Mouse (Mus musculus) brain, embryonic 14.5 days (tissue): ENCODE measurements at regions not wholly inside any gene's neighbourhood (a gene's known extent, or its start where the extent isn't known, plus 50 kb on each side); places are given as distances from the start of the nearest gene placed in this dataset.

ENCODE experiments used
- DNase-seq: peaks from one replicate; pipeline ENCODE4 v3.0.0-alpha.2; 2011; ENCODE audit warnings: low read depth
- CTCF ChIP-seq: fragments of 200-500 bp; IDR thresholded peaks from 2 replicates; pipeline ENCODE4 v1.5.1; 2012; ENCODE audit warnings: inconsistent platforms, mild to moderate bottlenecking, moderate library complexity, borderline replicate concordance; ENCODE audit not compliant: insufficient read depth, insufficient read length; ENCODE audit errors: extremely low read depth
- POLR2A ChIP-seq: fragments of 200-500 bp; IDR thresholded peaks from 2 replicates; pipeline ENCODE4 v1.6.1; 2012; ENCODE audit warnings: mild to moderate bottlenecking, inconsistent platforms, borderline replicate concordance; ENCODE audit not compliant: poor library complexity, insufficient read depth, insufficient read length, severe bottlenecking; ENCODE audit errors: extremely low read depth

- peak; percentile 92 for DNase-seq
- TF ChIP-seq POLR2A (no peak), CTCF (peak; percentile 88)
Measured at GRCm38 (mm10) chr2:117438586-117439371, 96.0 kb upstream of the Rasgrp1 start.

DNA sequence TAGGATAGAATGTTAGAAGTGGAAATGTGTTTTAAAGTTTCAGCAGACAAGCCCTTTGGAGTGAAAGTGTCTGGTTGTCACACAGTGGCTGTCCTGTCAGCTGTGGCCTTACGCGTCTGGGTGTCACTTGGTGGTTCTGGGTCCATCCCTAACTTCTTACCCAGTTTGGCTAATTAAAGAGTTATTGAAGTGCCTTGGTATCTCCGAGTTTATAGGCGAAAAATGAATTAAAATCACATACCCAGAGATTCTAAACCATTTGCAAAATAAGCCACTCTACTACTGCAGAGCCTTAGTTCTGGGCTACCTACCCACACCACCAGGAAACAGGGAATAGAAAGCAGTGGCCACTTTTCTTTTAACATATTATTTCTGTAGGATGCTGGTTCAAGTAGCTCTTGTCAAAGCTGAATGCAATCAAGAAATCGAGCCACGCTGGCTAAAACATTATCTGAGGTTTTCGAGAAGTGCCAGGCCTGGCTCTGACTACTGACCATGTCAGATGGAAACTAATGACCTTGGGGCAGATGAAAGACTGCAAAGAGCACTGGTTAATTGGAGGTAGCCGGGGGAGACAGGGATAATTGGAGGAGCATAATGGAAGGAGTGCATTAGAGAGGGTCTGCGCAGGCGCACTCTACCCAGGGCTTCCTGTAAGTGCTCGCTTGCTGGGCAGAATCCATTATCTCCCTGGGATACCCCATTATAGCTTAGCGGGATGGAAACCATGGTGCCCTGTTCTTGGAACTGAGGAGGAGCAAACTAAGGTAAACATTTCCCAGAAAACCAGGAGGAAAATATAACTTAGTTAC, 96.8 kb upstream of the Rasgrp1 start:
- TF ChIP-seq POLR2A (no peak), CTCF (no peak)
- peak; percentile 95 for DNase-seq

- no peak for DNase-seq
- TF ChIP-seq CTCF (no peak), POLR2A (no peak)
Measured at GRCm38 (mm10) chr2:117440801-117441281, 98.0 kb upstream of the Rasgrp1 start.

DNA sequence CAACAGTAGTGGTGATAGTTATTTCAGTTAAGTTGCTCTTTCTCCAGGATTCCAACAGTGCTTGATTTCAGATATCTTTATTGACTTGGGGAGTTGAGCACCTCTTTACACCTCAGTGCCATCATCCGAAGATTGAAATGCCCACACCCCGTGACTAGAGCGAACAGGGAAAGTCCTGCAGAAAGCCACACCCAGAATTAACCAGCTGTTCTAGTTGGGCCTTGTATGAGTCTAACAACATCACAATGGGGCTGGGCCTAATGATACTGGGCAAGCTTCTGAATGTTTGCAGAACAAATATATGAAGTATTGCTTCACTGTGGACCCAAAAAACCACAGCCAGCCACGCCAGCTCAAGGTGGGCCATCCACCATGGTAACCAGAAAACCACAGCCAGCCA, 100.1 kb upstream of the Rasgrp1 start:
- no peak for DNase-seq
- TF ChIP-seq POLR2A (no peak), CTCF (no peak)

DNA sequence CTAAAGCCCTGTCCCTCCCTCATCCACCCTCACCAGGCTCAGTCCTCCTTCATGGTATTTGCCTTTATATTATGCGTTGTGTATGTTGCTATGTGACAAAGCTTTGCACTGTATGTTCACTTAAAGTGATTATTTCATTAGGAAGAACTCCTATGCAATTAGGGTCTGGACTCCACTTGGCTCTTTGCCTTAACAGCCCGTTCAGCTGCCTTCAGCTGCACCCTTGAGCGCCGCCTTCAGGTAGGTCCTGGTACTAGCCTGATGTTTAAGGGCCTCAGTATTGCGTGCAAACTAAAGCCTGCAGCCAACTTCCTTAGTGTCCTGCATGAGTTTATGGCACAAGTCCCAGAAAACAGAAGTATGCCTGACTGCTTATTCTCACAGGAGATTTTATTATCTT, 101.9 kb upstream of the Rasgrp1 start:
- DNase-seq = peak; percentile 69

GRCm38 (mm10) chr2:117446876-117447275, 104.1 kb upstream of the Rasgrp1 start:
- no peak for DNase-seq
- TF ChIP-seq POLR2A = no peak
- no peak for TF ChIP-seq CTCF

More for the DNA sequence above, 101.9 kb upstream of the Rasgrp1 start:
- TF ChIP-seq POLR2A (no peak), CTCF (peak; percentile 53)

DNA sequence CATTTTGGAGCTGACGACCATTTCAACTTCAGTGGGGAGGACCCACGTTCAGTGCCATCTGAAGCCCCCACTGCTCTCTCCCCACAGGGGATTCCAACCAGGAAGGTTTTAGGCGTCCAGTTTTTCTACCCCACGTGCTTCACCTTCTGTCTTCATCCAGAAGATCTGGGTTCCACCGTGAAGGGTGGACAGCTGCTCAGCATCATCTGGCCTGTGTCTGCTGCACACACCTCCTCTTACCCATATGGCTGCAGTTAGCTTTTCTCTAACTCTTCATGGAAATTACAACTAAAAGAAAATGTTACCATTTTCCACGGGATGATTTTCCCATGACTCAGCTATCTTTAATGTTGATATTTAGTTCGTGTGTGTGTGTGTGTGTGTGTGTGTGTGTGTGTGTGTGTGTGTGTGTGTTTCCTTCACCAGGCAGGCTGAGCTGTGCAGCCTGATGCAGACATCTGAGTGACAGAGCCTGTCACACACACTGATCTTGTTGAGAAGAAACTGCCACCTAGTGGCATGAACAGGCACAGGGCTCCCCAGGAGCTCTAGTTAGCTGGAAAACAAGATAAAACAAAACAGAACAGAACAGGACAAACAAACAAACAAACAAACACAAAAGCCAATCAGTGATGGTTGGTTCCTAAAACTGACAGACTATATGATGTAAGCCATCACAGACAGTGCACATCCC, 107.5 kb upstream of the Rasgrp1 start:
- DNase-seq = peak; percentile 79
- TF ChIP-seq POLR2A (no peak), CTCF (peak; percentile 76; the same call in 1 of the 2 replicates)

- TF ChIP-seq CTCF (no peak), POLR2A (no peak)
- DNase-seq = no peak
Measured at GRCm38 (mm10) chr2:117451818-117452217, 109.0 kb upstream of the Rasgrp1 start.

DNA sequence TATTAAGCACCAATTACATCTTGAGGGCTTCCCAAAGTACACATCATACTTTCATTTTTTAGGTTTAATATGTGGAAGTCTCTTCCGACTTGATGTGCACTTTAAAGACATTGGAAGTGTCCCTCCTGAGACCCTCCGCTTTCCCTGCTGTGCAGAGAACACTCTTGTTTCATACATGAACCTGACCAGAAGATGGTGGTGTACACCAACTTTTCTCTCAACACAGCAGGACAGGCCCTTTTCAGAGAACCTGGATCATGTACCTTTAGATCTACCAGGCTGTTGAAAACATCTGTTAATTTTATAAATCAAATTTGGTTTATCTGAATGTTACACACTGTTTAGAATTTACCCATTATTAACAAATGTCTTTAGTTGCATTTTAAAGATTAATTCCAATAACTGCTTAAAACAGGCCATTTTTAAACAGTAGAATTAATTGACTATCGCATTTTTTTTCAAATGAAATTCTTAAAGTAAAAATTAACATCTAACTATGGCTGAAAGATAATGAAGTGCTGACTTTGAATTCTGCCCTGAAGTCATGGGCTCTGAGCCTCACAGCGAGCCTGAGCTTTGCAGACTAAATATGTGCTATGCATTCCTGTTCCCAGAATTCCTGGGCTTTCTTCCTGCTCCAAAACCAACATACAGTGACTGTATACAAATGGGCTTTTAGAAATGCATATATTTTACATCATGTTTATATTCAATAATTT, 112.4 kb upstream of the Rasgrp1 start:
- DNase-seq = peak; percentile 73
- TF ChIP-seq POLR2A (no peak), CTCF (peak; percentile 57; the same call in 1 of the 2 replicates)

GRCm38 (mm10) chr2:117455740-117456455, 113.1 kb upstream of the Rasgrp1 start:
- TF ChIP-seq CTCF = no peak
- no peak for TF ChIP-seq POLR2A
- DNase-seq = peak; percentile 77

- no peak for DNase-seq
- TF ChIP-seq POLR2A = no peak
- no peak for TF ChIP-seq CTCF
Measured at GRCm38 (mm10) chr2:117456456-117457020, 113.7 kb upstream of the Rasgrp1 start.
